24 mouse cellular contexts compared by ENCODE assay signal in genomic region chr6:38094701-38095100, GRCm38 (mm10). TPM values are rescaled to one million over a fixed set of nuclear protein-coding genes. Genes with fewer than 3 reads are reported as not detected.
"Had no signal": no experiment of that assay in that cellular context is flagged by ENCODE, and none has a peak within 500 bp of the region (broad histone marks: within the 10 kb centered on the region; RNA-seq: fewer than 3 reads in every experiment).

No protein-coding gene starts in this region.

- H3K4me1 ChIP-seq: lung, embryonic 15.5 days; megakaryocyte, embryonic 14.5 days; midbrain, embryonic 13.5 days; midbrain, embryonic 15.5 days; neural tube, embryonic 12.5 days; stomach, embryonic 15.5 days had no signal

- H3K9me3 ChIP-seq: liver, embryonic 15.5 days; lung, embryonic 15.5 days; midbrain, embryonic 15.5 days; neural tube, embryonic 12.5 days; stomach, embryonic 15.5 days had no signal

- H3K9ac ChIP-seq: liver, embryonic 15.5 days; liver, postnatal 0 days; lung, embryonic 15.5 days; midbrain, embryonic 13.5 days; midbrain, embryonic 15.5 days; neural tube, embryonic 12.5 days; stomach, embryonic 15.5 days had no signal

- ATAC-seq: liver, postnatal 0 days; midbrain, embryonic 13.5 days; midbrain, embryonic 15.5 days had no signal

- H3K27me3 ChIP-seq: liver, embryonic 15.5 days; lung, embryonic 15.5 days; midbrain, embryonic 13.5 days; midbrain, embryonic 15.5 days; neural tube, embryonic 12.5 days; stomach, embryonic 15.5 days had no signal

- H3K27ac ChIP-seq: liver, embryonic 15.5 days; lung, embryonic 15.5 days; macrophage; midbrain, embryonic 13.5 days; midbrain, embryonic 15.5 days; neural tube, embryonic 12.5 days; stomach, embryonic 15.5 days had no signal

- H3K36me3 ChIP-seq: liver, embryonic 15.5 days; lung, embryonic 15.5 days; midbrain, embryonic 13.5 days; midbrain, embryonic 15.5 days; neural tube, embryonic 12.5 days; stomach, embryonic 15.5 days had no signal

- H3K4me3 ChIP-seq: liver, embryonic 15.5 days; lung, embryonic 15.5 days; megakaryocyte, embryonic 14.5 days; midbrain, embryonic 13.5 days; midbrain, embryonic 15.5 days; neural tube, embryonic 12.5 days; stomach, embryonic 15.5 days had no signal

- H3K4me2 ChIP-seq: liver, embryonic 15.5 days; lung, embryonic 15.5 days; midbrain, embryonic 11.5 days; midbrain, embryonic 13.5 days; midbrain, embryonic 15.5 days; neural tube, embryonic 12.5 days; stomach, embryonic 15.5 days had no signal

- DNase-seq: liver, postnatal 0 days; lung, adult 2 months; lung, postnatal 10 days; right cerebral cortex, postnatal 14 days; thymus, adult 2 months; thymus, postnatal 25 days; thymus, postnatal 4 days had no signal

RNA-seq across cellular contexts. Expression of gene Tmem213, which starts 14.4 kb away (rescaled TPM):
- total RNA-seq: megakaryocyte progenitor cell, adult 5-6 weeks; midbrain, postnatal 0 days; monocyte, adult 5-6 weeks; neutrophil, adult 5-6 weeks had no signal
- polyA plus RNA-seq: liver, embryonic 15.5 days; liver, postnatal 0 days; macrophage; midbrain, embryonic 11.5 days; midbrain, embryonic 15.5 days; neural tube, embryonic 12.5 days; neural tube, embryonic 14.5 days; spleen, adult 2 months; testis, adult 2 months; urinary bladder, adult 2 months had no signal

RNA-seq across cellular contexts. Expression of gene Atp6v0a4, which starts 29.7 kb away (rescaled TPM):
- total RNA-seq: megakaryocyte progenitor cell, adult 5-6 weeks; monocyte, adult 5-6 weeks; neutrophil, adult 5-6 weeks had no signal
- polyA plus RNA-seq: macrophage; midbrain, embryonic 11.5 days had no signal

RNA-seq across cellular contexts. Expression of gene Svopl, which starts 47.9 kb away (rescaled TPM):
- total RNA-seq: megakaryocyte progenitor cell, adult 5-6 weeks; monocyte, adult 5-6 weeks; neutrophil, adult 5-6 weeks had no signal
- polyA plus RNA-seq: liver, embryonic 15.5 days; macrophage had no signal
